ENCODE assay signal across 19 mouse cellular contexts in the genomic region with DNA sequence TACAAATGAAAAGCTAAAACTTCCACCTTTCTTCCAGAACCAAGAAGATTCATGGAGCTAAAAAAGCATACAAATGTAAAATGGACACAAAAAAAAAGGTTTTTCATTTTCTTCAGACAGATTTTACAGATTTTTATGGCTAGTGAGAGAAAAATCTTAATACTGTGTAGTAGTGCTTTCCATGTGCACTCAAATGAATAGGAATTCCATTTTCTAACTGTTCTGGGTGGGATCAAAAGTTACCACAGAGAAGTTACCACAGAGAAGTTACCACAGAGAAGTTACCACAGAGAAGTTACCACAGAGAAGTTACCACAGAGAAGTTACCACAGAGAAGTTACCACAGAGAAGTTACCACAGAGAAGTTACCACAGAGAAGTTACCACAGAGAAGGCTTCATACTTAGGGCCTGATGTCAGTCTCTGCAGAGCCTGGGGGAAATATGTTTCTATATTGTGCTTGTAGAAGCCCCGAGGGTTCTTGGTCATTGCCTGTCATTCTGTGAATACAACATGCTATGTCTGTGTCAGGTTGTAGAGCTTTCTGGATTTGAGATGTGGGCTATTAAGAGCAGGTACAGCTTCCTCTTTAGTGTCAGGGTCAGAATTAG.
A peak's percentile ranks its signal among the peaks of the same experiment; 100 is the strongest.
DNase-seq lines count a peak whose midpoint lies in the region; ATAC-seq lines count a peak whose summit lies in the region.
"Had no signal": no experiment of that assay in that cellular context is flagged by ENCODE, and none has a peak within 500 bp of the region (broad histone marks: within the 10 kb centered on the region; RNA-seq: fewer than 3 reads in every experiment).

No protein-coding gene starts in this region.

- peak; percentile 5 for DNase-seq in A20 (ENCODE audit: low read depth, low spot score)
- no peak for DNase-seq in urinary bladder, postnatal 10 days (ENCODE audit: low spot score)
- DNase-seq in spleen, postnatal 14 days (ENCODE audit: low spot score in 2 of 2): no peak
- no peak for DNase-seq in ovary, postnatal 10 days (ENCODE audit: low spot score)
- DNase-seq: adrenal gland, adult 2 months; adrenal gland, postnatal 14 days; B cell, adult 2 months; cerebellum, adult 11 months; cerebellum, adult 2 months; cerebellum, postnatal 10 days; cerebellum, postnatal 36 days; gastrocnemius, postnatal 10 days; gastrocnemius, postnatal 36 days; heart, adult 18-20 months had no signal

- peak; percentile 65 for ATAC-seq in common myeloid progenitor, adult 5-6 weeks (replicated peaks; ENCODE audit: low read depth, poor library complexity, severe bottlenecking)
- peak; percentile 92 for ATAC-seq in megakaryocyte, adult 5-6 weeks (ENCODE audit: poor library complexity, severe bottlenecking)
- peak; percentile 60 for ATAC-seq in neutrophil, adult 5-6 weeks (ENCODE audit: extremely low read depth, insufficient number of reproducible peaks, low FRiP score, poor library complexity, severe bottlenecking)
- ATAC-seq: forebrain, embryonic 13.5 days; forebrain, embryonic 16.5 days had no signal
